Mouse (Mus musculus): Measurements from ENCODE around the gene Atxn2. TPM values are rescaled to one million over a fixed set of nuclear protein-coding genes. Genes with fewer than 3 reads are reported as not detected.

Atxn2 gene
- polyA plus RNA-seq, 1 experiment from 2014 or later: 80.6 TPM

- Histone ChIP-seq H3K9me3 (replicated peaks; ENCODE audit: control insufficient read depth, low read length) (no peaks in the 10 kb centered on the region), H3K27ac (ENCODE audit: low read depth, low read length) (no peak overlapping the region), H3K9ac (ENCODE audit: low read depth, low read length) (no peak overlapping the region), H3K4me2 (no peak overlapping the region), H3K27me3 (ENCODE audit: control insufficient read depth, insufficient read depth, low read length) (no peaks in the 10 kb centered on the region), H3K4me1 (ENCODE audit: control insufficient read depth, insufficient read depth, low read length) (peaks cover 32% of the 10 kb centered on the region), H3K4me3 (ENCODE audit: low read depth, low read length) (no peak overlapping the region), H3K36me3 (ENCODE audit: control insufficient read depth, insufficient read depth, low read length) (peaks cover 27% of the 10 kb centered on the region)
- no peak for ATAC-seq (replicated peaks; ENCODE audit: insufficient number of reproducible peaks, low FRiP score, low TSS enrichment)
- WGBS (ENCODE audit: insufficient replicate concordance): 86% methylated on average over 5 of the region's 5 CpGs
Observed at GRCm38 (mm10) chr5:121811485-121811931, 100.4 kb downstream of the Atxn2 start.

- Histone ChIP-seq H3K9me3 (replicated peaks; ENCODE audit: control insufficient read depth, low read length) (no peaks in the 10 kb centered on the region), H3K4me1 (ENCODE audit: control insufficient read depth, insufficient read depth, low read length) (peaks cover 32% of the 10 kb centered on the region), H3K4me2 (no peak overlapping the region), H3K36me3 (ENCODE audit: control insufficient read depth, insufficient read depth, low read length) (peaks cover 35% of the 10 kb centered on the region), H3K9ac (ENCODE audit: low read depth, low read length) (no peak overlapping the region), H3K27ac (ENCODE audit: low read depth, low read length) (no peak overlapping the region), H3K4me3 (ENCODE audit: low read depth, low read length) (no peak overlapping the region), H3K27me3 (ENCODE audit: control insufficient read depth, insufficient read depth, low read length) (no peaks in the 10 kb centered on the region)
- ATAC-seq (replicated peaks; ENCODE audit: insufficient number of reproducible peaks, low FRiP score, low TSS enrichment): no peak
- WGBS (ENCODE audit: insufficient replicate concordance): 84% methylated on average over 7 of the region's 7 CpGs
Observed at GRCm38 (mm10) chr5:121812526-121813243, 101.5 kb downstream of the Atxn2 start.

DNA sequence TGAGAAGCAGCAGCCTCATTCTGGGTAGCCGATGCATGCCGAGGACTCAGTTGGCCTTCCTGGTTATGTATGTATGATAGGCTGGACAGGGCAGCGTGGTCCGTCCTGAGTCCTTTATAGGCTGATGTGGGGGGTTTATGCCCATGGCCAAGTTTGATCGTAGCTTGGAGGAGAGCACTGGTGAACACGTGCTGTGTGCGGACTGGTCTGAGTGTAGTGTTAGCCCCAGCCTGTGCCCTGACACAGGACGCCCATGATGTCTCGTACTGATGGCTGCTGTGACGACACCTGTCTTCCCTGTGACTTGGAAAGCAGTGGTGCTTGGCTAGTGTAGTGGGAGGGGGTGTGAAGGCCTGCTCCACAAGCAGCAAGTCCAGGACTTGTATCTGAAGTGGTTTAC lies 102.6 kb downstream of the Atxn2 start:
- no peak overlapping the region for H3K4me3 ChIP-seq (ENCODE audit: low read depth, low read length)
- ATAC-seq (replicated peaks; ENCODE audit: insufficient number of reproducible peaks, low FRiP score, low TSS enrichment): no peak
- WGBS (ENCODE audit: insufficient replicate concordance): 87% methylated on average over 10 of the region's 10 CpGs
- H3K9me3 ChIP-seq (replicated peaks; ENCODE audit: control insufficient read depth, low read length): no peaks in the 10 kb centered on the region
- H3K9ac ChIP-seq (ENCODE audit: low read depth, low read length): no peak overlapping the region
- peaks cover 30% of the 10 kb centered on the region for H3K4me1 ChIP-seq (ENCODE audit: control insufficient read depth, insufficient read depth, low read length)
- peaks cover 43% of the 10 kb centered on the region for H3K36me3 ChIP-seq (ENCODE audit: control insufficient read depth, insufficient read depth, low read length)
- H3K27me3 ChIP-seq (ENCODE audit: control insufficient read depth, insufficient read depth, low read length): no peaks in the 10 kb centered on the region
- no peak overlapping the region for H3K4me2 ChIP-seq
- 0 out of 2 replicates have a peak overlapping the region, but pooled peaks have one; percentile 4 for H3K27ac ChIP-seq (ENCODE audit: low read depth, low read length)

GRCm38 (mm10) chr5:121815067-121815466 lies 103.9 kb downstream of the Atxn2 start:
- WGBS (ENCODE audit: insufficient replicate concordance): 58% methylated on average over 3 of the region's 3 CpGs
- Histone ChIP-seq H3K4me2 (no peak overlapping the region), H3K4me1 (ENCODE audit: control insufficient read depth, insufficient read depth, low read length) (peaks cover 21% of the 10 kb centered on the region), H3K36me3 (ENCODE audit: control insufficient read depth, insufficient read depth, low read length) (peaks cover 45% of the 10 kb centered on the region), H3K9ac (ENCODE audit: low read depth, low read length) (no peak overlapping the region), H3K4me3 (ENCODE audit: low read depth, low read length) (no peak overlapping the region), H3K27ac (ENCODE audit: low read depth, low read length) (no peak overlapping the region), H3K9me3 (replicated peaks; ENCODE audit: control insufficient read depth, low read length) (no peaks in the 10 kb centered on the region), H3K27me3 (ENCODE audit: control insufficient read depth, insufficient read depth, low read length) (no peaks in the 10 kb centered on the region)
- no peak for ATAC-seq (replicated peaks; ENCODE audit: insufficient number of reproducible peaks, low FRiP score, low TSS enrichment)

DNA sequence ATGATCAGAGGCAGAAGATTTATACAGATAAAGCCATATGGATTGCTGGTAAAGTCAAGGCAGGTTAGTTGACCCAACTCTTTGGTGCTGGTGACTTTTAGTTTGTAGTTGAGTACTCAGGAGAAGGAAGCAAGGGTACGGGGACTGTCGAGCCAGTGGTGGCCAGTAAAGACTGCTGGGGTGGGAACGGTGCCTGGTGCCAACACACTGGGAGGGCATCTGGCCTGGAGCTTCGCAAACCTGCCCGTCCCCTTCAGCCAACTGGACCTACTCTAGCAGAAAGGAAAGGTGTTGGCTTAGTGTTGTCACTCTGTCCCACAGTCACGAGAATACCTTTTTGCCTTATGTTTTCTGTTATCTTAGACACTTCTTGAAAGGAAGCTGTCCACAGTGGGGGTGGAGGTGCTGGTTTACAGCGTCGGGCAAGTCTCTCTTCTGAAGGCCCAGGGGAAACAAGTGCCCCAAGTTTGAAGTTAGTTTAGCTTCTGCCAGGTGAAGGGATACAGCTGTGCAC lies 104.8 kb downstream of the Atxn2 start:
- Histone ChIP-seq H3K9me3 (replicated peaks; ENCODE audit: control insufficient read depth, low read length) (no peaks in the 10 kb centered on the region), H3K9ac (ENCODE audit: low read depth, low read length) (no peak overlapping the region), H3K4me1 (ENCODE audit: control insufficient read depth, insufficient read depth, low read length) (peaks cover 12% of the 10 kb centered on the region), H3K36me3 (ENCODE audit: control insufficient read depth, insufficient read depth, low read length) (peaks cover 45% of the 10 kb centered on the region), H3K4me3 (ENCODE audit: low read depth, low read length) (no peak overlapping the region), H3K27ac (ENCODE audit: low read depth, low read length) (no peak overlapping the region), H3K27me3 (ENCODE audit: control insufficient read depth, insufficient read depth, low read length) (no peaks in the 10 kb centered on the region), H3K4me2 (no peak overlapping the region)
- ATAC-seq (replicated peaks; ENCODE audit: insufficient number of reproducible peaks, low FRiP score, low TSS enrichment): no peak
- WGBS (ENCODE audit: insufficient replicate concordance): 80% methylated on average over 8 of the region's 8 CpGs

GRCm38 (mm10) chr5:121816611-121817010 lies 105.5 kb downstream of the Atxn2 start:
- no peak overlapping the region for H3K4me3 ChIP-seq (ENCODE audit: low read depth, low read length)
- H3K9me3 ChIP-seq (replicated peaks; ENCODE audit: control insufficient read depth, low read length): no peaks in the 10 kb centered on the region
- H3K4me2 ChIP-seq: no peak overlapping the region
- WGBS (ENCODE audit: insufficient replicate concordance): 95% methylated on average over 2 of the region's 2 CpGs
- no peaks in the 10 kb centered on the region for H3K27me3 ChIP-seq (ENCODE audit: control insufficient read depth, insufficient read depth, low read length)
- H3K27ac ChIP-seq (ENCODE audit: low read depth, low read length): no peak overlapping the region
- peaks cover 5% of the 10 kb centered on the region; the same call in 1 of the 2 replicates for H3K4me1 ChIP-seq (ENCODE audit: control insufficient read depth, insufficient read depth, low read length)
- peaks cover 41% of the 10 kb centered on the region for H3K36me3 ChIP-seq (ENCODE audit: control insufficient read depth, insufficient read depth, low read length)
- ATAC-seq (replicated peaks; ENCODE audit: insufficient number of reproducible peaks, low FRiP score, low TSS enrichment): no peak
- no peak overlapping the region for H3K9ac ChIP-seq (ENCODE audit: low read depth, low read length)

DNA sequence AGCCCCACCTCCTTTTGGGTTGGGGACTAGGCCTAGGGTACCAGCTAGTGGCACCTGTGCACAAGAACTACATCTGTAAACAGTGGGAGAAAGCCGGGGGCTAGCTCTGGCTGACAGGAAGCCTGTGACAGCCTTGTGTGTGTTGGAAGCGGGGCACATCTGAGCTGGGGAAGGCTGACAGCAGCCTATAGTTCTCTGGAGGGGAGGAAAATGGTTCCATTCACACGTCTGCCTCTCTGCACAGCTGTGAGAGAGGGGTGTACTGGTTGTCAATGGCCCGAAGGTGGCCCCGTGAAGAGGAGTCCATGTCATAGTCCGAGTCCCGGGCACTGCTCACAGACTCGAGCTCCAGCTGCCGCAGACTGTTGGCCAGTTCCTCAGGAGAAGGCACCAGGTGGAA lies 106.4 kb downstream of the Atxn2 start:
- Histone ChIP-seq H3K4me2 (no peak overlapping the region), H3K27me3 (ENCODE audit: control insufficient read depth, insufficient read depth, low read length) (no peaks in the 10 kb centered on the region), H3K9ac (ENCODE audit: low read depth, low read length) (no peak overlapping the region), H3K9me3 (replicated peaks; ENCODE audit: control insufficient read depth, low read length) (no peaks in the 10 kb centered on the region), H3K4me3 (ENCODE audit: low read depth, low read length) (no peak overlapping the region), H3K36me3 (ENCODE audit: control insufficient read depth, insufficient read depth, low read length) (peaks cover 35% of the 10 kb centered on the region), H3K27ac (ENCODE audit: low read depth, low read length) (no peak overlapping the region), H3K4me1 (ENCODE audit: control insufficient read depth, insufficient read depth, low read length) (no peaks in the 10 kb centered on the region)
- ATAC-seq (replicated peaks; ENCODE audit: insufficient number of reproducible peaks, low FRiP score, low TSS enrichment): no peak
- WGBS (ENCODE audit: insufficient replicate concordance): 81% methylated on average over 9 of the region's 9 CpGs

GRCm38 (mm10) chr5:121818401-121818800 lies 107.3 kb downstream of the Atxn2 start:
- Histone ChIP-seq H3K9me3 (replicated peaks; ENCODE audit: control insufficient read depth, low read length) (no peaks in the 10 kb centered on the region), H3K4me3 (ENCODE audit: low read depth, low read length) (no peak overlapping the region), H3K27ac (ENCODE audit: low read depth, low read length) (no peak overlapping the region), H3K27me3 (ENCODE audit: control insufficient read depth, insufficient read depth, low read length) (no peaks in the 10 kb centered on the region), H3K4me1 (ENCODE audit: control insufficient read depth, insufficient read depth, low read length) (peaks cover 4% of the 10 kb centered on the region), H3K4me2 (no peak overlapping the region), H3K36me3 (ENCODE audit: control insufficient read depth, insufficient read depth, low read length) (peaks cover 28% of the 10 kb centered on the region), H3K9ac (ENCODE audit: low read depth, low read length) (no peak overlapping the region)
- 95% methylated on average over 7 of the region's 7 CpGs for whole genome bisulfite sequencing (ENCODE audit: insufficient replicate concordance)
- ATAC-seq (replicated peaks; ENCODE audit: insufficient number of reproducible peaks, low FRiP score, low TSS enrichment): no peak

GRCm38 (mm10) chr5:121818862-121819261 lies 107.7 kb downstream of the Atxn2 start:
- H3K36me3 ChIP-seq (ENCODE audit: control insufficient read depth, insufficient read depth, low read length): peaks cover 27% of the 10 kb centered on the region

More at GRCm38 (mm10) chr5:121818862-121819261, 107.7 kb downstream of the Atxn2 start:
- Histone ChIP-seq H3K9me3 (replicated peaks; ENCODE audit: control insufficient read depth, low read length) (no peaks in the 10 kb centered on the region), H3K4me2 (no peak overlapping the region), H3K27ac (ENCODE audit: low read depth, low read length) (no peak overlapping the region), H3K27me3 (ENCODE audit: control insufficient read depth, insufficient read depth, low read length) (no peaks in the 10 kb centered on the region), H3K4me3 (ENCODE audit: low read depth, low read length) (no peak overlapping the region), H3K4me1 (ENCODE audit: control insufficient read depth, insufficient read depth, low read length) (peaks cover 7% of the 10 kb centered on the region), H3K9ac (ENCODE audit: low read depth, low read length) (no peak overlapping the region)
- no peak for ATAC-seq (replicated peaks; ENCODE audit: insufficient number of reproducible peaks, low FRiP score, low TSS enrichment)
- 94% methylated on average over 4 of the region's 4 CpGs for WGBS (ENCODE audit: insufficient replicate concordance)
